Mouse (Mus musculus): ENCODE data around the gene Gm8265.
"Not testable (repeated sequence)": the region's sequence is repeated elsewhere in the genome, so short reads cannot be mapped to it uniquely, and the experiment has no call there.

Gm8265 gene

DNA sequence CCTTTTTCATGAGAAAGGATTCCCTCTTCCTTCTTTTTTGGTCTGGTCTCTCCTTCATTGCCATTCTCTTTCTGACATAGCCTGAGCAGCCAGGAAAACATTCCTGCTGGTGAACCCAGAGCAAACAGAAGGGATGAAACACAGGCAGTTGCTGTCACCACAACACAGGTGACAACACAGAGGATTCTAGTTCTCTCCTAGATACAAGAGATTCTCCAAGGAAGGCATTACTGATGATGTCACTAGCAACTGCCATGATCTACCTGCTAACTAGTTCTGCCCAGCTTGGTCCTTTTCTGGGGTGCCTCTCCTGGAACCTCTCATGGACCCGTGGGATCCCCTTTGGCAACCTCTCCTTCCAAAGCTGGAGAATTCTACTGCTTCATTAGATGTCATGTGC lies at the start of gene Gm8265:
Gene Gm8265 (minus strand): TSS at position 101 of the 400 bp plus-strand sequence.
- not testable (repeated sequence) for DNase-seq (ENCODE audit: low spot score in 2 of 2)
